Mouse (Mus musculus) stomach, embryonic 14.5 days (tissue): ENCODE data around the gene Dnaaf5. TPM values are rescaled to one million over a fixed set of nuclear protein-coding genes. Genes with fewer than 3 reads are reported as not detected.

Source experiments
- ATAC-seq: fragments of 200-750 bp; cut with Nextera tagmentation; 2 replicates; pipeline ENCODE4 v1.8.0; 2017; ENCODE audit warnings: low read depth, moderate TSS enrichment; ENCODE audit not compliant: insufficient number of reproducible peaks, insufficient read depth, low FRiP score
- H3K27ac ChIP-seq: fragments of 300-500 bp; sonication (generic); 2 replicates; pipeline ENCODE4 v1.5.1; 2014; ENCODE audit warnings: mild to moderate bottlenecking, low read length, moderate library complexity, mixed read lengths
- H3K27me3 ChIP-seq: fragments of 300-500 bp; sonication (generic); 2 replicates; pipeline ENCODE4 v1.6.1; 2014; ENCODE audit warnings: low read length, control low read depth, mixed read lengths; ENCODE audit not compliant: control insufficient read depth, insufficient read depth
- H3K36me3 ChIP-seq: fragments of 300-500 bp; sonication (generic); 2 replicates; pipeline ENCODE4 v1.6.1; 2014; ENCODE audit warnings: mild to moderate bottlenecking, control low read depth, low read length, moderate library complexity, mixed read lengths; ENCODE audit not compliant: control insufficient read depth, insufficient read depth
- H3K4me1 ChIP-seq: fragments of 300-500 bp; sonication (generic); 2 replicates; pipeline ENCODE4 v1.6.1; 2014; ENCODE audit warnings: low read length, control low read depth, mixed read lengths; ENCODE audit not compliant: control insufficient read depth, insufficient read depth
- H3K4me2 ChIP-seq: fragments of 300-500 bp; sonication (generic); replicated peaks from 2 replicates; pipeline ENCODE4 v1.6.1; 2014; ENCODE audit warnings: low read depth, low read length, control low read depth
- H3K4me3 ChIP-seq: fragments of 300-500 bp; sonication (generic); 2 replicates; pipeline ENCODE4 v1.5.1; 2014; ENCODE audit warnings: low read depth, low read length, control low read depth
- H3K9ac ChIP-seq: fragments of 300-500 bp; sonication (generic); replicated peaks from 2 replicates; pipeline ENCODE4 v1.6.1; 2014; ENCODE audit warnings: low read depth, mild to moderate bottlenecking, control low read depth, low read length, moderate library complexity, mixed read lengths
- H3K9me3 ChIP-seq: fragments of 300-500 bp; sonication (generic); 2 replicates; pipeline ENCODE4 v1.6.1; 2016; ENCODE audit warnings: low read depth, low read length, control low read depth; ENCODE audit not compliant: control insufficient read depth
- WGBS: fragments of 180-500 bp; shearing (Covaris S2); extraction: QIAGEN DNeasy Blood & Tissue Kit; methylation state at CpG from one replicate; pipeline ENCODE4 v1.1.7; 2014; 5-methylcytosine and 5-hydroxymethylcytosine counted together
- polyA plus RNA-seq: library from polyadenylated mRNA; unstranded; fragments of >200 nt; fragmentation: Nextera tagmentation; extraction: Ambion mirVana; gene quantifications from 2 replicates; pipeline ENCODE4 v1.2.1, GENCODE M21; 2014

Dnaaf5 gene
- polyA plus RNA-seq, 1 experiment from 2014 or later: 6.4 TPM

GRCm38 (mm10) chr5:139190958-139191357, 40.9 kb downstream of the Dnaaf5 start:
- Histone ChIP-seq H3K9ac (no peak overlapping the region), H3K4me1 (no peaks in the 10 kb centered on the region), H3K36me3 (no peaks in the 10 kb centered on the region; the same call in 1 of the 2 replicates), H3K9me3 (no peaks in the 10 kb centered on the region), H3K4me2 (no peak overlapping the region), H3K27ac (no peak overlapping the region), H3K4me3 (no peak overlapping the region), H3K27me3 (no peaks in the 10 kb centered on the region)
- WGBS: 72% methylated on average over 5 of the region's 5 CpGs
- no peak for ATAC-seq

- 65% methylated on average over 3 of the region's 3 CpGs for WGBS
- H3K9ac ChIP-seq: no peak overlapping the region
- H3K27ac ChIP-seq: no peak overlapping the region
- H3K27me3 ChIP-seq: no peaks in the 10 kb centered on the region
- H3K36me3 ChIP-seq: no peaks in the 10 kb centered on the region
- no peak overlapping the region for H3K4me3 ChIP-seq
- H3K4me1 ChIP-seq: peaks cover 18% of the 10 kb centered on the region
- ATAC-seq: no peak
- no peak overlapping the region for H3K4me2 ChIP-seq
- H3K9me3 ChIP-seq: no peaks in the 10 kb centered on the region
Measured at GRCm38 (mm10) chr5:139198779-139199178, 48.8 kb downstream of the Dnaaf5 start.

- peaks cover 18% of the 10 kb centered on the region for H3K4me1 ChIP-seq
- H3K9ac ChIP-seq: peak overlapping the region; percentile 47; the same call in 1 of the 2 replicates
- H3K27ac ChIP-seq: peak overlapping the region; percentile 85
- H3K9me3 ChIP-seq: no peaks in the 10 kb centered on the region
- H3K4me3 ChIP-seq: peak overlapping the region; percentile 96
- 39% methylated on average over 2 of the region's 2 CpGs for WGBS
- no peaks in the 10 kb centered on the region for H3K27me3 ChIP-seq
- peak overlapping the region; percentile 94 for H3K4me2 ChIP-seq
- no peaks in the 10 kb centered on the region for H3K36me3 ChIP-seq
- no peak for ATAC-seq
Measured at GRCm38 (mm10) chr5:139199636-139199994, 49.6 kb downstream of the Dnaaf5 start.

GRCm38 (mm10) chr5:139199995-139200769, 50.2 kb downstream of the Dnaaf5 start, which contains the start of gene Sun1:
Sun1 (plus strand) TSS chr5:139200637.
- peak within 1 kb of the TSS; percentile 94 for H3K4me2 ChIP-seq
- peak; percentile 99 for ATAC-seq
- peak within 1 kb of the TSS; percentile 85 for H3K27ac ChIP-seq
- H3K36me3 ChIP-seq: no peaks in the 10 kb centered on the region
- 1% methylated on average over 63 of the region's 64 CpGs for WGBS
- H3K4me3 ChIP-seq: peak within 1 kb of the TSS; percentile 96
- H3K4me1 ChIP-seq: peaks cover 18% of the 10 kb centered on the region
- no peaks in the 10 kb centered on the region for H3K9me3 ChIP-seq
- H3K9ac ChIP-seq: peak within 1 kb of the TSS; percentile 86
- H3K27me3 ChIP-seq: no peaks in the 10 kb centered on the region

- Histone ChIP-seq H3K27ac (peak overlapping the region; percentile 63; the same call in 1 of the 2 replicates), H3K9ac (peak overlapping the region; percentile 86), H3K9me3 (no peaks in the 10 kb centered on the region), H3K4me2 (peak overlapping the region; percentile 94), H3K36me3 (no peaks in the 10 kb centered on the region), H3K4me1 (peaks cover 18% of the 10 kb centered on the region), H3K27me3 (no peaks in the 10 kb centered on the region), H3K4me3 (peak overlapping the region; percentile 96)
- ATAC-seq: peak; percentile 7; the same call in 1 of the 2 replicates
- WGBS: 1% methylated on average over 55 of the region's 57 CpGs
Measured at GRCm38 (mm10) chr5:139200770-139201569, 50.9 kb downstream of the Dnaaf5 start.

GRCm38 (mm10) chr5:139202127-139202526, 52.1 kb downstream of the Dnaaf5 start:
- no peaks in the 10 kb centered on the region for H3K36me3 ChIP-seq
- WGBS: 63% methylated on average over 11 of the region's 11 CpGs
- no peak overlapping the region for H3K27ac ChIP-seq
- no peak for ATAC-seq
- peaks cover 22% of the 10 kb centered on the region for H3K4me1 ChIP-seq
- no peak overlapping the region for H3K4me3 ChIP-seq
- no peak overlapping the region for H3K9ac ChIP-seq
- no peaks in the 10 kb centered on the region for H3K27me3 ChIP-seq
- no peaks in the 10 kb centered on the region for H3K9me3 ChIP-seq
- peak overlapping the region; percentile 94 for H3K4me2 ChIP-seq

- H3K27ac ChIP-seq: no peak overlapping the region
- no peak overlapping the region for H3K9ac ChIP-seq
- no peak overlapping the region for H3K4me2 ChIP-seq
- H3K9me3 ChIP-seq: no peaks in the 10 kb centered on the region
- WGBS: 85% methylated on average over 5 of the region's 5 CpGs
- H3K27me3 ChIP-seq: no peaks in the 10 kb centered on the region
- H3K4me3 ChIP-seq: no peak overlapping the region
- H3K4me1 ChIP-seq: peaks cover 22% of the 10 kb centered on the region
- no peak for ATAC-seq
- H3K36me3 ChIP-seq: no peaks in the 10 kb centered on the region
Measured at GRCm38 (mm10) chr5:139203312-139203711, 53.3 kb downstream of the Dnaaf5 start.

GRCm38 (mm10) chr5:139206081-139206480, 56.1 kb downstream of the Dnaaf5 start:
- Histone ChIP-seq H3K4me2 (no peak overlapping the region), H3K27ac (no peak overlapping the region), H3K9ac (no peak overlapping the region), H3K4me3 (no peak overlapping the region), H3K4me1 (peaks cover 16% of the 10 kb centered on the region), H3K36me3 (no peaks in the 10 kb centered on the region), H3K27me3 (no peaks in the 10 kb centered on the region), H3K9me3 (no peaks in the 10 kb centered on the region)
- 74% methylated on average over 4 of the region's 4 CpGs for WGBS
- no peak for ATAC-seq
